Mouse (Mus musculus) megakaryocyte, embryonic 14.5 days (primary cell): ENCODE data around the gene Raet1e.
"Not testable (repeated sequence)": the region's sequence is repeated elsewhere in the genome, so short reads cannot be mapped to it uniquely, and the experiment has no call there.

Source experiments
- FLI1 ChIP-seq: IDR thresholded peaks from 2 replicates; pipeline ENCODE4 v1.6.1; 2012; ENCODE audit warnings: low read length, inconsistent platforms, mixed read lengths
- GATA1 ChIP-seq: IDR thresholded peaks from 3 replicates; pipeline ENCODE4 v1.6.1; 2012; ENCODE audit warnings: mixed read lengths, low read length, inconsistent platforms, borderline replicate concordance

DNA sequence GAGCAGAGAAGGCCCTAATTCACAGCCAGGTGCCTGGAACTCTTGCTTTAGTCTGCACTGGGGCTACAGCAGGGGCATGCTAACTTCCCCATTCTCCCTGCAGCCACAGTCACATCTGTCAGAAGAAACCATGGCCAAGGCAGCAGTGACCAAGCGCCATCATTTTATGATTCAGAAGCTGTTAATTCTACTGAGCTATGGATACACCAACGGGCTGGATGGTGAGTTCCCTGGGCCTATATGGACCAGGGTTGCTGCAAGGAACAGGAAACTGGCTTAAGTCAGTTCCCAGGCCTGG lies 15.8 kb downstream of the Raet1e start:
- not testable (repeated sequence) for TF ChIP-seq GATA1, FLI1
